Mouse (Mus musculus): ENCODE results near the gene Gtpbp10. TPM values are rescaled to one million over a fixed set of nuclear protein-coding genes. Genes with fewer than 3 reads are reported as not detected.
A peak's percentile ranks its signal among the peaks of the same experiment; 100 is the strongest.

Gene Gtpbp10
- polyA plus RNA-seq, 1 experiment, result 6.6 TPM

GRCm38 (mm10) chr5:5511401-5511800 lies 47.9 kb downstream of the Gtpbp10 start:
- no peak for DNase-seq
- 77% methylated on average over 3 of the region's 3 CpGs for WGBS
- H3K27me3 ChIP-seq (replicated peaks; ENCODE audit: control insufficient read depth, insufficient read depth, low read length), result no peaks in the 10 kb centered on the region
- peaks cover 4% of the 10 kb centered on the region; the same call in 1 of the 2 replicates for H3K36me3 ChIP-seq (ENCODE audit: control insufficient read depth, insufficient read depth, low read length)
- no peak for TF ChIP-seq CTCF (conservative IDR thresholded peaks at IDR 0.05; ENCODE audit: insufficient read depth, insufficient read length, low read depth, low read length)
- no peak for TF ChIP-seq POLR2A (IDR thresholded peaks at IDR 0.05; ENCODE audit: low read depth, low read length)
- H3K4me3 ChIP-seq (ENCODE audit: insufficient read depth, low read depth, low read length), result no peak overlapping the region
- H3K4me1 ChIP-seq (ENCODE audit: control insufficient read depth, insufficient read depth, low read length), result no peaks in the 10 kb centered on the region
- H3K27ac ChIP-seq (ENCODE audit: insufficient read depth, low read depth, low read length), result no peak overlapping the region

GRCm38 (mm10) chr5:5510989-5511388 lies 48.3 kb downstream of the Gtpbp10 start:
- 74% methylated on average over 5 of the region's 5 CpGs for WGBS
- Histone ChIP-seq H3K4me1 (ENCODE audit: control insufficient read depth, insufficient read depth, low read length) (no peaks in the 10 kb centered on the region), H3K36me3 (ENCODE audit: control insufficient read depth, insufficient read depth, low read length) (peaks cover 4% of the 10 kb centered on the region; the same call in 1 of the 2 replicates), H3K27me3 (replicated peaks; ENCODE audit: control insufficient read depth, insufficient read depth, low read length) (no peaks in the 10 kb centered on the region), H3K27ac (ENCODE audit: insufficient read depth, low read depth, low read length) (no peak overlapping the region), H3K4me3 (ENCODE audit: insufficient read depth, low read depth, low read length) (no peak overlapping the region)
- TF ChIP-seq POLR2A (IDR thresholded peaks at IDR 0.05; ENCODE audit: low read depth, low read length) (no peak), CTCF (conservative IDR thresholded peaks at IDR 0.05; ENCODE audit: insufficient read depth, insufficient read length, low read depth, low read length) (no peak)
- DNase-seq, result peak; percentile 17

GRCm38 (mm10) chr5:5510304-5510887 lies 48.9 kb downstream of the Gtpbp10 start:
- H3K36me3 ChIP-seq (ENCODE audit: control insufficient read depth, insufficient read depth, low read length), result peaks cover 4% of the 10 kb centered on the region; the same call in 1 of the 2 replicates
- no peaks in the 10 kb centered on the region for H3K27me3 ChIP-seq (replicated peaks; ENCODE audit: control insufficient read depth, insufficient read depth, low read length)
- WGBS, result 41% methylated on average over 10 of the region's 10 CpGs
- no peak overlapping the region for H3K4me3 ChIP-seq (ENCODE audit: insufficient read depth, low read depth, low read length)
- DNase-seq, result peak; percentile 28
- TF ChIP-seq POLR2A (IDR thresholded peaks at IDR 0.05; ENCODE audit: low read depth, low read length) (no peak), CTCF (conservative IDR thresholded peaks at IDR 0.05; ENCODE audit: insufficient read depth, insufficient read length, low read depth, low read length) (no peak)
- H3K4me1 ChIP-seq (ENCODE audit: control insufficient read depth, insufficient read depth, low read length), result no peaks in the 10 kb centered on the region
- H3K27ac ChIP-seq (ENCODE audit: insufficient read depth, low read depth, low read length), result no peak overlapping the region

- WGBS, result 87% methylated on average over 10 of the region's 10 CpGs
These were observed 51.1 kb downstream of the Gtpbp10 start for GRCm38 (mm10) chr5:5508231-5508630.

GRCm38 (mm10) chr5:5507701-5508225 lies 51.6 kb downstream of the Gtpbp10 start:
- WGBS, result 46% methylated on average over 20 of the region's 20 CpGs
- peaks cover 4% of the 10 kb centered on the region; the same call in 1 of the 2 replicates for H3K36me3 ChIP-seq (ENCODE audit: control insufficient read depth, insufficient read depth, low read length)
- H3K27me3 ChIP-seq (replicated peaks; ENCODE audit: control insufficient read depth, insufficient read depth, low read length), result no peaks in the 10 kb centered on the region

More at GRCm38 (mm10) chr5:5508231-5508630, 51.1 kb downstream of the Gtpbp10 start:
- peaks cover 4% of the 10 kb centered on the region; the same call in 1 of the 2 replicates for H3K36me3 ChIP-seq (ENCODE audit: control insufficient read depth, insufficient read depth, low read length)
- no peaks in the 10 kb centered on the region for H3K27me3 ChIP-seq (replicated peaks; ENCODE audit: control insufficient read depth, insufficient read depth, low read length)
- TF ChIP-seq POLR2A (IDR thresholded peaks at IDR 0.05; ENCODE audit: low read depth, low read length), result no peak
- no peak for TF ChIP-seq CTCF (conservative IDR thresholded peaks at IDR 0.05; ENCODE audit: insufficient read depth, insufficient read length, low read depth, low read length)
- no peaks in the 10 kb centered on the region for H3K4me1 ChIP-seq (ENCODE audit: control insufficient read depth, insufficient read depth, low read length)
- no peak overlapping the region for H3K4me3 ChIP-seq (ENCODE audit: insufficient read depth, low read depth, low read length)
- H3K27ac ChIP-seq (ENCODE audit: insufficient read depth, low read depth, low read length), result no peak overlapping the region
- no peak for DNase-seq

GRCm38 (mm10) chr5:5504456-5504855 lies 54.9 kb downstream of the Gtpbp10 start:
- H3K27ac ChIP-seq (ENCODE audit: insufficient read depth, low read depth, low read length), result no peak overlapping the region
- no peak for DNase-seq
- no peak overlapping the region for H3K4me3 ChIP-seq (ENCODE audit: insufficient read depth, low read depth, low read length)
- H3K4me1 ChIP-seq (ENCODE audit: control insufficient read depth, insufficient read depth, low read length), result no peaks in the 10 kb centered on the region
- H3K27me3 ChIP-seq (replicated peaks; ENCODE audit: control insufficient read depth, insufficient read depth, low read length), result no peaks in the 10 kb centered on the region
- peaks cover 4% of the 10 kb centered on the region; the same call in 1 of the 2 replicates for H3K36me3 ChIP-seq (ENCODE audit: control insufficient read depth, insufficient read depth, low read length)
- 83% methylated on average over 13 of the region's 13 CpGs for WGBS
- TF ChIP-seq CTCF (conservative IDR thresholded peaks at IDR 0.05; ENCODE audit: insufficient read depth, insufficient read length, low read depth, low read length), result no peak
- TF ChIP-seq POLR2A (IDR thresholded peaks at IDR 0.05; ENCODE audit: low read depth, low read length), result no peak

More at GRCm38 (mm10) chr5:5507701-5508225, 51.6 kb downstream of the Gtpbp10 start:
- no peak overlapping the region for H3K27ac ChIP-seq (ENCODE audit: insufficient read depth, low read depth, low read length)
- DNase-seq, result peak; percentile 79
- no peaks in the 10 kb centered on the region for H3K4me1 ChIP-seq (ENCODE audit: control insufficient read depth, insufficient read depth, low read length)
- H3K4me3 ChIP-seq (ENCODE audit: insufficient read depth, low read depth, low read length), result no peak overlapping the region
- no peak for TF ChIP-seq POLR2A (IDR thresholded peaks at IDR 0.05; ENCODE audit: low read depth, low read length)
- peak; percentile 77 for TF ChIP-seq CTCF (conservative IDR thresholded peaks at IDR 0.05; ENCODE audit: insufficient read depth, insufficient read length, low read depth, low read length)

- TF ChIP-seq POLR2A (IDR thresholded peaks at IDR 0.05; ENCODE audit: low read depth, low read length), result no peak
- WGBS, result 67% methylated on average over 4 of the region's 4 CpGs
- no peak for DNase-seq
- H3K4me3 ChIP-seq (ENCODE audit: insufficient read depth, low read depth, low read length), result no peak overlapping the region
- H3K36me3 ChIP-seq (ENCODE audit: control insufficient read depth, insufficient read depth, low read length), result peaks cover 4% of the 10 kb centered on the region; the same call in 1 of the 2 replicates
- no peaks in the 10 kb centered on the region for H3K4me1 ChIP-seq (ENCODE audit: control insufficient read depth, insufficient read depth, low read length)
- H3K27me3 ChIP-seq (replicated peaks; ENCODE audit: control insufficient read depth, insufficient read depth, low read length), result no peaks in the 10 kb centered on the region
- no peak overlapping the region for H3K27ac ChIP-seq (ENCODE audit: insufficient read depth, low read depth, low read length)
These were observed 56.0 kb downstream of the Gtpbp10 start for GRCm38 (mm10) chr5:5503381-5503780.

All from kidney, adult 2 months (tissue).